Mouse (Mus musculus) intestine, embryonic 16.5 days (tissue): ENCODE data around the gene Flcn. TPM values are rescaled to one million over a fixed set of nuclear protein-coding genes. Genes with fewer than 3 reads are reported as not detected.

Experiments
- ATAC-seq: fragments of 200-750 bp; cut with Nextera tagmentation; 2 replicates; pipeline ENCODE4 v1.8.0; 2017; ENCODE audit warnings: moderate TSS enrichment, moderate library complexity
- H3K27ac ChIP-seq: fragments of 300-500 bp; sonication (generic); 2 replicates; pipeline ENCODE4 v1.5.1; 2014; ENCODE audit warnings: mild to moderate bottlenecking, low read length
- H3K27me3 ChIP-seq: fragments of 300-500 bp; sonication (generic); replicated peaks from 2 replicates; pipeline ENCODE4 v1.6.1; 2014; ENCODE audit warnings: low read length, control low read depth, mixed read lengths; ENCODE audit not compliant: control insufficient read depth, insufficient read depth
- H3K36me3 ChIP-seq: fragments of 300-500 bp; sonication (generic); 2 replicates; pipeline ENCODE4 v1.6.1; 2014; ENCODE audit warnings: low read length, control low read depth; ENCODE audit not compliant: control insufficient read depth, insufficient read depth
- H3K4me1 ChIP-seq: fragments of 300-500 bp; sonication (generic); 2 replicates; pipeline ENCODE4 v1.6.1; 2014; ENCODE audit warnings: low read length, control low read depth, mixed read lengths; ENCODE audit not compliant: control insufficient read depth, insufficient read depth
- H3K4me2 ChIP-seq: fragments of 300-500 bp; sonication (generic); 2 replicates; pipeline ENCODE4 v1.6.1; 2014; ENCODE audit warnings: low read depth, low read length, control low read depth
- H3K4me3 ChIP-seq: fragments of 300-500 bp; sonication (generic); 2 replicates; pipeline ENCODE4 v1.5.1; 2014; ENCODE audit warnings: mild to moderate bottlenecking, low read length
- H3K9ac ChIP-seq: fragments of 300-500 bp; sonication (generic); 2 replicates; pipeline ENCODE4 v1.6.1; 2014; ENCODE audit warnings: low read depth, low read length
- H3K9me3 ChIP-seq: fragments of 300-500 bp; sonication (generic); 2 replicates; pipeline ENCODE4 v1.6.1; 2016; ENCODE audit warnings: low read length, control low read depth; ENCODE audit not compliant: control insufficient read depth
- WGBS: fragments of 180-500 bp; shearing (Covaris S2); extraction: QIAGEN DNeasy Blood & Tissue Kit; methylation state at CpG from one replicate; pipeline ENCODE4 v1.1.7; 2014; 5-methylcytosine and 5-hydroxymethylcytosine counted together
- polyA plus RNA-seq: library from polyadenylated mRNA; unstranded; fragments of >200 nt; fragmentation: Nextera tagmentation; extraction: Ambion mirVana; gene quantifications from 2 replicates; pipeline ENCODE4 v1.2.1, GENCODE M21; 2015

Gene Flcn
- polyA plus RNA-seq, 1 experiment from 2014 or later = 46.5 TPM

DNA sequence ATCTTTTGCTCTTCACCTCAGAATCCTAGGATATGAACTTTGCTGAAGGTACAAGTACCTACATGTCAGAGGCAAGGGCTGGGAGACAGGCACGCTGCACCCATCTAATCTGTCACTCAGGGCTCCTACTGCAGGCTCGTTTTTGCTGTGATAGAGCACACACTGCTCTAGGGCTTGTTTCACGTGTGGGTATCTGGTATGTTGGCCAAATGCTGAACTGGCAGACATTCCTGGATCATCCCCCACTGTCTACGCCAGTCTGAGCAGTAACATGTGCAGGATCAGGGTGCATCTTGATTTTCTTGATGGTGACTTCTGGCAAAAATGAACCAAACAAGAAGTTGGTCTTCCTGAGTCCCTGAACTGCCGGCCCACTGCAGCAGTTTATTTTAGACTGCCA lies 32.6 kb downstream of the Flcn start:
- no peak overlapping the region for H3K4me3 ChIP-seq
- H3K9me3 ChIP-seq = no peaks in the 10 kb centered on the region
- no peaks in the 10 kb centered on the region for H3K4me1 ChIP-seq
- WGBS = 87% methylated on average over 5 of the region's 5 CpGs
- no peak for ATAC-seq
- H3K27me3 ChIP-seq = no peaks in the 10 kb centered on the region
- H3K9ac ChIP-seq = no peak overlapping the region
- no peak overlapping the region for H3K27ac ChIP-seq
- H3K4me2 ChIP-seq = no peak overlapping the region
- peaks cover 22% of the 10 kb centered on the region for H3K36me3 ChIP-seq

DNA sequence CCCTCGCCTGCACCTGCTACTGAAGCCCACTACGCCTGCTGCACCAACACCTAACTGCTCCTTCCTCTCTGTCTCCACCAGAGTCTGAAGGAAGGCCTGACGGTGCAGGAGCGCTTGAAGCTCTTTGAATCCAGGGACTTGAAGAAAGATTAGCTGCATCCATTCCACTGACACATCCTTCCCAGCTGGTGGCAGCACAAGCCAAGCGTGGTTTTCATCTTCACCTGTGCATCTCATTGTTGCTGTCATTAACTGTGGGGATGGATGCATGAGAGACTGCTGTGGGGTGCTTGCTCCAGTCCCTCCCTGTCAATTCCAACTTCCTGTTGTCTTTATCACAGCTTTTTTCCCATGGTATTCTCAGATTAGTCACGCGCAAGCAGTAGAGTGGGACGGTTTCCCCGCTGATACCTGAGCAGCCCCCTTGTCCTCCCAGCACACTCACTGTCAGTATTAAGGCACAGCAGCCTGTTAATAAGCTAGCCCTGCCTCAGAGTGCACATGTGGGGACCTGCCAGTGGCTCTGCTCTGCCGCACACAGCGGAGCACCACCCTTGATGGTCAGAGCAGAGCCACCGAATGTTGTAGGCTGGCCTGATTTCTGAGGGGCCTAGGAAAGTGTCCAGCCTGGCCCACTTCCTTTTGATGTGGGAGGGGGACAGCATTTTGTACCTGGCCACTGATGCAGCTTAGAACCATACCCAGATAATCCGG lies 34.2 kb downstream of the Flcn start:
- ATAC-seq = no peak
- H3K4me3 ChIP-seq = no peak overlapping the region
- H3K27ac ChIP-seq = no peak overlapping the region
- peaks cover 29% of the 10 kb centered on the region for H3K36me3 ChIP-seq
- H3K9me3 ChIP-seq = no peaks in the 10 kb centered on the region
- WGBS = 88% methylated on average over 13 of the region's 13 CpGs
- no peak overlapping the region for H3K4me2 ChIP-seq
- no peaks in the 10 kb centered on the region for H3K4me1 ChIP-seq
- no peak overlapping the region for H3K9ac ChIP-seq
- H3K27me3 ChIP-seq = no peaks in the 10 kb centered on the region

DNA sequence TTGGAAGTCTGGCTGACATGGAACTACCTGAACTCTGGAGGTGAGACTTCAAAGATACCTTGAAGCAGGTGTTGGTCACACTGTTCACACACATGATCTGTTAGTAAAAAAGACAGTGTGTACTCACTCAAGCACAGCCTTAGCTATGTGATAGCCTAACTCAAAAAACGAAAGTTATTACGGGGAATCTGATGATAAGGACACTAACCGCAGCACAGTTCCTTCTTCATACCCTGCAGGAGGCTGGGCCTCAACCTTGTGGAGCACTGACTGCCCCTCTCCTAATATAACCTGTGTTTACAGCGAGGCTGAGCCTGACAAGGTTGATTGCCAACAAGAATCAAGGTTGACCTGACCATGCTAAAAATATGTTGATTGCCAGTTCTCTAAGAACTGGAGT lies 35.3 kb downstream of the Flcn start:
- Histone ChIP-seq H3K4me3 (no peak overlapping the region), H3K9me3 (no peaks in the 10 kb centered on the region), H3K4me2 (no peak overlapping the region), H3K27ac (no peak overlapping the region), H3K27me3 (no peaks in the 10 kb centered on the region), H3K4me1 (no peaks in the 10 kb centered on the region), H3K36me3 (peaks cover 29% of the 10 kb centered on the region), H3K9ac (no peak overlapping the region)
- 76% methylated on average over 4 of the region's 4 CpGs for WGBS
- ATAC-seq = no peak

DNA sequence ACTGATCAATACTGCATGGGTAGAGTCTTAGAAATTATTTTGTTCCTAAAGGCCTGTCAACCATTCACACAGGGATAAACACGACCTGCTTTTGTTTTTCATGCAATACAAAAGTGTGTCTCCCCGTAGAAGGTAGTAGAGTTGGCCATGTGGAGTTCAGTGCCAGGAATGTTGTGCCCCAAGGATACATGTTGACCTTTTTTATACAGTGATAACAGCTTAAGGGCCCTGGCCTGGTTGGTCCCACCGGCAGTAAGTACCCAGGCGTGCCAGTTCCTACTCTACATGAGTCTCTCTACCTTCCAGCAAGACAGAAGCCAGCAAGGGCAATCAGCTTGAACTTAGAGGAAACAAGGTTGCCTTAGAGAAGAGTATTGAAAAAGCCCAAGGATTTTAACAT lies 36.9 kb downstream of the Flcn start:
- Histone ChIP-seq H3K36me3 (peaks cover 33% of the 10 kb centered on the region), H3K9me3 (no peaks in the 10 kb centered on the region), H3K27me3 (no peaks in the 10 kb centered on the region), H3K9ac (no peak overlapping the region), H3K4me1 (no peaks in the 10 kb centered on the region), H3K27ac (no peak overlapping the region), H3K4me3 (no peak overlapping the region), H3K4me2 (no peak overlapping the region)
- no peak for ATAC-seq
- WGBS = 88% methylated on average over 4 of the region's 4 CpGs

DNA sequence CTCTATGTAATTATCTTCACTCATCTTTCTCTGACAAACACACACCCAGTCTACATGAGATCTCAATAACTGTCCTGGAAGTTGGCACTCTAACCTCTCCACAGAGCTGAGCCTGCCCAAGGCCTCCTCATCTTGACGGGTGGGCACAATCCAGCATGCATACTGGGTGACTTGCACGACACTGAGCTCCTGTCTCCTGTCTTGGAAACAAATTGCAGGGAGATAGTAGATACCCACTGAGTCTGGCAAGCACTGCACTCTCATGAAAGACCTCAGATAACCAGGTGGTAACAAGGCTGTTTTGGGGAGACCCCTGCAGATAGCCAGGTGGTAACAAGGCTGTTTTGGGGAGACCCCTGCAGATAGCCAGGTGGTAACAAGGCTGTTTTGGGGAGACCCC lies 37.5 kb downstream of the Flcn start:
- Histone ChIP-seq H3K4me2 (no peak overlapping the region), H3K27ac (no peak overlapping the region), H3K4me1 (no peaks in the 10 kb centered on the region), H3K36me3 (peaks cover 32% of the 10 kb centered on the region), H3K27me3 (no peaks in the 10 kb centered on the region), H3K4me3 (no peak overlapping the region), H3K9ac (no peak overlapping the region), H3K9me3 (no peaks in the 10 kb centered on the region)
- 90% methylated on average over 2 of the region's 2 CpGs for WGBS
- no peak for ATAC-seq

DNA sequence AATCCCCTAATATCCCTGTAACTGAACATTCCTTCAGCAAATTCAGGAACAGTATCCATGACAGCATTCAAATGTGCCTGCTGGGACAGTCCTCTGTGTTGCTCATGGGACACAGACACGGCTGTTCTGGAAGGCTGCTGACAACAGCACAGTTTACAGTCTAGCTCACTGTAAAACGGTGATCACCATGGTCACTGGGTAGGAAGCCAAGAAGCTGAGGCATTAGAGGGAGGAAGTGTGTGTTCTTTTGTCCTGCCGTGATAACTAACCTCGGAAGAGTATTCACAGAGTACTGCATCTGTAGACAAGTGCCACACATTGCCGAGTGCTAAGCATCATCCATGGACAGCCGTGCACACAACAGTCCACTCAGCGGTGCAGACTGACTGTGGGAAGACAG lies 39.1 kb downstream of the Flcn start:
- H3K4me1 ChIP-seq = no peaks in the 10 kb centered on the region
- no peak overlapping the region for H3K4me2 ChIP-seq
- no peaks in the 10 kb centered on the region for H3K9me3 ChIP-seq
- H3K27me3 ChIP-seq = no peaks in the 10 kb centered on the region
- H3K4me3 ChIP-seq = no peak overlapping the region
- H3K9ac ChIP-seq = no peak overlapping the region
- ATAC-seq = no peak
- H3K27ac ChIP-seq = no peak overlapping the region
- H3K36me3 ChIP-seq = peaks cover 27% of the 10 kb centered on the region
- WGBS = 84% methylated on average over 7 of the region's 7 CpGs

DNA sequence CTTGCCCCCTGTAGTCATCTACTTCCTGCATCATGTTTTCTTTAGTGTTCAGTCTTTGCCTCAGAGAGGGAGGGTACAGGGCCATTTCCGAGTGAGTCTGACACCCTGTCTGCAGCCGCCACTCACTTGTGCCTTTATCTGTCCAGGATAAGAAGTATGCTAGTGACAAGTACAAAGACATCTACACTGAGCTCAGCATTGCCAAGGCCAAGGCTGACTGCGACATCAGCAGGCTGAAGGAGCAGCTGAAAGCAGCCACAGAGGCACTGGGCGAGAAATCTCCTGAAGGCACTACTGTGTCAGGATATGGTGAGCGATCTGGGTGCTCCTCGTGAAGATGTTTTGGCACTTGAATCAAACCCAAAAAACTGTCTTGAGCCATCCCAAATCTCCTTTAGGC lies 40.1 kb downstream of the Flcn start:
- no peaks in the 10 kb centered on the region for H3K27me3 ChIP-seq
- H3K4me2 ChIP-seq = no peak overlapping the region
- H3K27ac ChIP-seq = no peak overlapping the region
- no peaks in the 10 kb centered on the region for H3K4me1 ChIP-seq
- no peak overlapping the region for H3K4me3 ChIP-seq
- 88% methylated on average over 6 of the region's 6 CpGs for WGBS
- ATAC-seq = no peak
- peaks cover 22% of the 10 kb centered on the region; the same call in 1 of the 2 replicates for H3K36me3 ChIP-seq
- H3K9ac ChIP-seq = no peak overlapping the region
- H3K9me3 ChIP-seq = no peaks in the 10 kb centered on the region

DNA sequence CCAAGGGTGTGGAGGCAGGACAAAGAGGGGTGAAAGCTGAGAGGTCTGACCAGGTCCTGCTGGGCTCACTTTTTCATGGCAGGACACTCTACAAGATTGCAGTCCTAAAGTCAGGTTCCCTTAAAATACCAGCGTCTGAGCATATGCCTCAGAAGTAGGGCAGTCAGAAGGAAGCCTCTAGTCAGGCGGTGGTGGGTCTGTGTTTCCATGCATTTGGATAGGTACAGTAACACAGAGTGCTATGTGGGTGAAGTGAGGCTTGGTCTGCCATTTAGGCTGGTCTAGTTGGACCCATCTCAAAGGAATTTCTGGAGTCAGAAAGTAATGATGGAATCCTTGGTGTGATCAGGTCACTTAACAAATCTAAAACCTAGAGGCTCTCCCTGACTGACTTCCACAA lies 40.5 kb downstream of the Flcn start:
- no peak overlapping the region for H3K4me3 ChIP-seq
- no peak overlapping the region for H3K27ac ChIP-seq
- H3K4me2 ChIP-seq = no peak overlapping the region
- H3K4me1 ChIP-seq = no peaks in the 10 kb centered on the region
- ATAC-seq = no peak
- peaks cover 24% of the 10 kb centered on the region for H3K36me3 ChIP-seq
- no peaks in the 10 kb centered on the region for H3K27me3 ChIP-seq
- H3K9ac ChIP-seq = no peak overlapping the region
- 89% methylated on average over 2 of the region's 2 CpGs for WGBS
- H3K9me3 ChIP-seq = no peaks in the 10 kb centered on the region

DNA sequence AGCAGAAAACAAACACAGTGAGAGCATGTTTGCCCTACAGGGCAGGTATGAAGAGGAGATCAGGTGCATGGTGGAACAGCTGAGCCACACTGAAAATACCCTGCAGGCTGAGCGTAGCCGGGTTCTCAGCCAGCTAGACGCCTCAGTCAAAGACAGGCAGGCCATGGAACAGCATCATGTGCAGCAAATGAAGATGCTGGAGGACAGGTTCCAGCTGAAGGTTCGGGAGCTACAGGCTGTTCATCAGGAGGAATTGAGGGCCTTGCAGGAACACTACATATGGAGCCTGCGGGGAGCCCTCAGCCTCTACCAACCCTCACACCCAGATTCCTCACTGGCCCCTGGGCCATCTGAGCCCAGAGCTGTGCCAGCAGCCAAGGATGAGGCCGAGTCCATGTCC lies 49.0 kb downstream of the Flcn start:
- Histone ChIP-seq H3K36me3 (peaks cover 21% of the 10 kb centered on the region), H3K4me3 (no peak overlapping the region), H3K27ac (no peak overlapping the region), H3K9me3 (no peaks in the 10 kb centered on the region), H3K4me2 (no peak overlapping the region), H3K27me3 (no peaks in the 10 kb centered on the region), H3K4me1 (no peaks in the 10 kb centered on the region), H3K9ac (no peak overlapping the region)
- 95% methylated on average over 6 of the region's 6 CpGs for WGBS
- no peak for ATAC-seq

DNA sequence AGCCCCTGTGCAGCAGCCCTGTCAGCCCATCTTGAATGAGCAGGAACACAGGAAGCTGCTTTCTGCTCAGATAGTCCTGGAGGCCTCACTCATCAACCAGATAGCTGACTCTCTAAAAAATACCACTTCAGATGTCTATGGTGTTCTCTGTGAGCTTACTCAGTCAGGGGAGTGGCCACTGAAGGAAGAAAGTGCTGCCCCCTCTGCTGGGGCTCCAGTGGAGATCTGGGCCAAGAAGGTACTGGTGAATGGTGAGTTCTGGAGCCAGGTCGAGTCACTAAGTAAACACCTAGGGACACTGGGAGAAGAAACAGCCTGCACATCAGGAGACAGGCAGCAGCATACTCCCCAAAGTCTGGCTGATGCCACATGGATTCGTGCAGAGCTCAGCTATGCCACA lies 50.2 kb downstream of the Flcn start:
- H3K27me3 ChIP-seq = no peaks in the 10 kb centered on the region
- WGBS = 74% methylated on average over 2 of the region's 2 CpGs
- H3K4me2 ChIP-seq = no peak overlapping the region
- ATAC-seq = no peak
- no peaks in the 10 kb centered on the region for H3K9me3 ChIP-seq
- H3K4me1 ChIP-seq = no peaks in the 10 kb centered on the region
- H3K4me3 ChIP-seq = no peak overlapping the region
- H3K27ac ChIP-seq = no peak overlapping the region
- H3K36me3 ChIP-seq = peaks cover 18% of the 10 kb centered on the region
- no peak overlapping the region for H3K9ac ChIP-seq
